Mouse (Mus musculus) liver, postnatal 0 days (tissue): ENCODE results near the gene Mpv17l2.

ENCODE experiments used
- CTCF ChIP-seq: sonication (generic); IDR thresholded peaks from 2 replicates; pipeline ENCODE4 v1.5.1; 2016; ENCODE audit warnings: antibody characterized with exemption, low read depth
- EP300 ChIP-seq: IDR thresholded peaks from 2 replicates; pipeline ENCODE4 v1.6.1; 2016; ENCODE audit warnings: antibody characterized with exemption, low read depth, mild to moderate bottlenecking

- TF ChIP-seq CTCF (no peak), EP300 (no peak)
Measured at GRCm38 (mm10) chr8:70750128-70750680, 10.5 kb downstream of the Mpv17l2 start.
